Mouse (Mus musculus) limb, embryonic 14.5 days (tissue): ENCODE measurements around the gene Rara. TPM values are rescaled to one million over a fixed set of nuclear protein-coding genes. Genes with fewer than 3 reads are reported as not detected.

Experiments used
- ATAC-seq: fragments of 200-750 bp; cut with Nextera tagmentation; 2 replicates; pipeline ENCODE4 v1.8.0; 2017; ENCODE audit warnings: low read depth, moderate number of reproducible peaks, moderate TSS enrichment; ENCODE audit not compliant: low FRiP score
- DNase-seq: peaks from one replicate; pipeline ENCODE4 v3.0.0-alpha.2; 2015; ENCODE audit warnings: low spot score
- H3K27ac ChIP-seq: fragments of 300-500 bp; sonication (generic); replicated peaks from 2 replicates; pipeline ENCODE4 v1.5.1; 2014; ENCODE audit warnings: low read depth, mild to moderate bottlenecking, low read length, moderate library complexity, mixed read lengths
- H3K27me3 ChIP-seq: fragments of 300-500 bp; sonication (generic); 2 replicates; pipeline ENCODE4 v1.6.1; 2014; ENCODE audit warnings: low read length, mixed read lengths; ENCODE audit not compliant: control insufficient read depth, insufficient read depth
- H3K36me3 ChIP-seq: fragments of 300-500 bp; sonication (generic); 2 replicates; pipeline ENCODE4 v1.6.1; 2014; ENCODE audit warnings: mild to moderate bottlenecking, low read length, moderate library complexity, mixed read lengths; ENCODE audit not compliant: control insufficient read depth, insufficient read depth
- H3K4me1 ChIP-seq: fragments of 300-500 bp; sonication (generic); 2 replicates; pipeline ENCODE4 v1.6.1; 2014; ENCODE audit warnings: antibody characterized with exemption, low read length, mixed read lengths; ENCODE audit not compliant: control insufficient read depth, insufficient read depth
- H3K4me2 ChIP-seq: fragments of 300-500 bp; sonication (generic); replicated peaks from 2 replicates; pipeline ENCODE4 v1.6.1; 2014; ENCODE audit warnings: low read depth, mild to moderate bottlenecking, low read length, moderate library complexity; ENCODE audit not compliant: severe bottlenecking
- H3K4me3 ChIP-seq: fragments of 300-500 bp; sonication (generic); replicated peaks from 2 replicates; pipeline ENCODE4 v1.5.1; 2014; ENCODE audit warnings: low read length
- H3K9ac ChIP-seq: fragments of 300-500 bp; sonication (generic); 2 replicates; pipeline ENCODE4 v1.6.1; 2014; ENCODE audit warnings: mild to moderate bottlenecking, low read depth, low read length, moderate library complexity; ENCODE audit not compliant: severe bottlenecking
- H3K9me3 ChIP-seq: fragments of 300-500 bp; sonication (generic); 2 replicates; pipeline ENCODE4 v1.6.1; 2016; ENCODE audit warnings: low read length; ENCODE audit not compliant: control insufficient read depth
- POLR2A ChIP-seq: fragments of 200-500 bp; IDR thresholded peaks from 2 replicates; pipeline ENCODE4 v1.8.0; 2012; ENCODE audit warnings: inconsistent platforms, mild to moderate bottlenecking, moderate library complexity, borderline replicate concordance; ENCODE audit not compliant: insufficient read depth, insufficient read length; ENCODE audit errors: extremely low read depth
- WGBS: fragments of 180-500 bp; shearing (Covaris S2); extraction: QIAGEN DNeasy Blood & Tissue Kit; methylation state at CpG from one replicate; pipeline ENCODE4 v1.1.7; 2014; 5-methylcytosine and 5-hydroxymethylcytosine counted together
- polyA plus RNA-seq, 2 experiments: library from polyadenylated mRNA; depleted of rRNA in 1 of 2; stranded (reverse) in 1 of 2; unstranded in 1 of 2; fragments of >200 nt; fragmentation: Nextera tagmentation in 1 of 2; extraction: Ambion mirVana in 1 of 2; gene quantifications; 2 replicates each; pipeline versions ENCODE4 v1.2.1 to v1.2.3; 2012 to 2014

Rara gene
- polyA plus RNA-seq, 2 experiments = 39.8 to 52.4 TPM

- ATAC-seq (no peak), DNase-seq (no peak)
- peaks cover 61% of the 10 kb centered on the region for H3K4me1 ChIP-seq
- H3K36me3 ChIP-seq = peaks cover 55% of the 10 kb centered on the region
- H3K4me3 ChIP-seq = no peak overlapping the region
- 89% methylated on average over 8 of the region's 9 CpGs for WGBS
- no peaks in the 10 kb centered on the region for H3K9me3 ChIP-seq
- no peak overlapping the region for H3K9ac ChIP-seq
- no peak overlapping the region for H3K4me2 ChIP-seq
- TF ChIP-seq POLR2A = no peak
- H3K27ac ChIP-seq = no peak overlapping the region
- H3K27me3 ChIP-seq = no peaks in the 10 kb centered on the region
These were observed 22.9 kb downstream of the Rara start for GRCm38 (mm10) chr11:98950484-98950883.

- no peaks in the 10 kb centered on the region for H3K9me3 ChIP-seq
- peak overlapping the region; percentile 43; the same call in 1 of the 2 replicates for H3K27ac ChIP-seq
- DNase-seq = no peak
- no peaks in the 10 kb centered on the region for H3K27me3 ChIP-seq
- ATAC-seq = no peak
- TF ChIP-seq POLR2A = no peak
- H3K4me1 ChIP-seq = peaks cover 58% of the 10 kb centered on the region
- peaks cover 53% of the 10 kb centered on the region for H3K36me3 ChIP-seq
- 0 out of 2 replicates have a peak overlapping the region, but pooled peaks have one; percentile 13 for H3K4me2 ChIP-seq
- H3K4me3 ChIP-seq = no peak overlapping the region
- WGBS = 58% methylated on average over 12 of the region's 16 CpGs
- 0 out of 2 replicates have a peak overlapping the region, but pooled peaks have one; percentile 25 for H3K9ac ChIP-seq
These were observed 23.6 kb downstream of the Rara start for GRCm38 (mm10) chr11:98951026-98951906.

- Histone ChIP-seq H3K9ac (no peak overlapping the region), H3K27ac (no peak overlapping the region), H3K4me1 (peaks cover 58% of the 10 kb centered on the region), H3K9me3 (no peaks in the 10 kb centered on the region), H3K4me2 (no peak overlapping the region), H3K4me3 (no peak overlapping the region), H3K36me3 (peaks cover 58% of the 10 kb centered on the region), H3K27me3 (no peaks in the 10 kb centered on the region)
- no peak for DNase-seq
- no peak for TF ChIP-seq POLR2A
- ATAC-seq = no peak
- 64% methylated on average over 1 of the region's 1 CpGs for WGBS
These were observed 24.5 kb downstream of the Rara start for GRCm38 (mm10) chr11:98952111-98952510.

GRCm38 (mm10) chr11:98952736-98953135 lies 25.1 kb downstream of the Rara start:
- DNase-seq = no peak
- Histone ChIP-seq H3K4me2 (no peak overlapping the region), H3K4me1 (peaks cover 51% of the 10 kb centered on the region), H3K27ac (no peak overlapping the region), H3K4me3 (no peak overlapping the region), H3K9ac (no peak overlapping the region), H3K9me3 (no peaks in the 10 kb centered on the region), H3K27me3 (no peaks in the 10 kb centered on the region), H3K36me3 (peaks cover 58% of the 10 kb centered on the region)
- 62% methylated on average over 2 of the region's 2 CpGs for WGBS
- ATAC-seq = no peak
- no peak for TF ChIP-seq POLR2A

GRCm38 (mm10) chr11:98953361-98953760 lies 25.7 kb downstream of the Rara start:
- Histone ChIP-seq H3K9me3 (no peaks in the 10 kb centered on the region), H3K36me3 (peaks cover 55% of the 10 kb centered on the region), H3K9ac (no peak overlapping the region), H3K4me1 (peaks cover 47% of the 10 kb centered on the region), H3K4me3 (no peak overlapping the region), H3K27me3 (no peaks in the 10 kb centered on the region), H3K27ac (no peak overlapping the region), H3K4me2 (no peak overlapping the region)
- no peak for DNase-seq
- 34% methylated on average over 2 of the region's 2 CpGs for WGBS
- no peak for TF ChIP-seq POLR2A
- ATAC-seq = no peak
